Mouse (Mus musculus): Measurements from ENCODE around the gene Gspt2.
"Not testable (repeated sequence)": the region's sequence is repeated elsewhere in the genome, so short reads cannot be mapped to it uniquely, and the experiment has no call there.

Gene Gspt2

GRCm38 (mm10) chrX:94635961-94636563 is at the start of gene Gspt2:
Gene Gspt2, plus strand, starts transcription at chrX:94636069.
- Histone ChIP-seq H3K27me3 (ENCODE audit: insufficient read depth, low read length) (no peaks in the 10 kb centered on the region), H3K4me1 (replicated peaks; ENCODE audit: low read depth, low read length) (peaks cover 10% of the 10 kb centered on the region; the same call in 1 of the 2 replicates), H3K36me3 (ENCODE audit: insufficient read depth, low read length) (no peaks in the 10 kb centered on the region), H3K4me3 (replicated peaks; ENCODE audit: low read length) (peak within 1 kb of the TSS; percentile 86), H3K9me3 (ENCODE audit: low read length) (no peaks in the 10 kb centered on the region)
- TF ChIP-seq POU5F1 (IDR thresholded peaks at IDR 0.05; ENCODE audit: borderline replicate concordance, low read length) (no peak), CTCF (conservative IDR thresholded peaks at IDR 0.05; ENCODE audit: low read length) (no peak), NANOG (IDR thresholded peaks at IDR 0.05; ENCODE audit: borderline replicate concordance, low read length) (no peak)

- no peaks in the 10 kb centered on the region for H3K27me3 ChIP-seq (ENCODE audit: insufficient read depth, low read length)
- H3K9me3 ChIP-seq (ENCODE audit: low read length), result no peaks in the 10 kb centered on the region
- no peaks in the 10 kb centered on the region for H3K36me3 ChIP-seq (ENCODE audit: insufficient read depth, low read length)
- H3K4me1 ChIP-seq (replicated peaks; ENCODE audit: low read depth, low read length), result no peaks in the 10 kb centered on the region
- TF ChIP-seq CTCF (conservative IDR thresholded peaks at IDR 0.05; ENCODE audit: low read length) (no peak), NANOG (IDR thresholded peaks at IDR 0.05; ENCODE audit: borderline replicate concordance, low read length) (no peak), POU5F1 (IDR thresholded peaks at IDR 0.05; ENCODE audit: borderline replicate concordance, low read length) (no peak)
- H3K4me3 ChIP-seq (replicated peaks; ENCODE audit: low read length), result no peak overlapping the region
Measured at GRCm38 (mm10) chrX:94624835-94625803, 10.8 kb upstream of the Gspt2 start.

DNA sequence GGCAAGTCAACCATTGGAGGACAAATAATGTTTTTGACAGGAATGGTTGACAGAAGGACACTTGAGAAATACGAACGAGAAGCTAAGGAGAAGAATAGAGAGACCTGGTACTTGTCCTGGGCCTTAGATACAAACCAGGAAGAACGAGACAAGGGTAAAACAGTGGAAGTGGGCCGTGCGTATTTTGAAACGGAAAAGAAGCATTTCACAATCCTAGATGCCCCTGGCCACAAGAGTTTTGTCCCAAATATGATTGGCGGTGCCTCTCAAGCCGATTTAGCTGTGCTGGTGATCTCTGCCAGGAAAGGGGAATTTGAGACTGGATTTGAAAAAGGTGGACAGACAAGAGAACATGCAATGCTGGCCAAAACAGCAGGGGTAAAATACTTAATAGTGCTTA is 1.0 kb downstream of the Gspt2 start:
- Histone ChIP-seq H3K4me1 (replicated peaks; ENCODE audit: low read depth, low read length) (peaks cover 10% of the 10 kb centered on the region; the same call in 1 of the 2 replicates), H3K36me3 (ENCODE audit: insufficient read depth, low read length) (no peaks in the 10 kb centered on the region), H3K4me3 (replicated peaks; ENCODE audit: low read length) (peak overlapping the region; percentile 86), H3K27me3 (ENCODE audit: insufficient read depth, low read length) (no peaks in the 10 kb centered on the region), H3K9me3 (ENCODE audit: low read length) (no peaks in the 10 kb centered on the region)
- no peak for TF ChIP-seq CTCF (conservative IDR thresholded peaks at IDR 0.05; ENCODE audit: low read length)
- TF ChIP-seq NANOG (IDR thresholded peaks at IDR 0.05; ENCODE audit: borderline replicate concordance, low read length), result no peak
- TF ChIP-seq POU5F1 (IDR thresholded peaks at IDR 0.05; ENCODE audit: borderline replicate concordance, low read length), result no peak

- no peaks in the 10 kb centered on the region for H3K9me3 ChIP-seq (ENCODE audit: low read length)
- TF ChIP-seq CTCF (conservative IDR thresholded peaks at IDR 0.05; ENCODE audit: low read length), result no peak
- TF ChIP-seq POU5F1 (IDR thresholded peaks at IDR 0.05; ENCODE audit: borderline replicate concordance, low read length), result no peak
- TF ChIP-seq NANOG (IDR thresholded peaks at IDR 0.05; ENCODE audit: borderline replicate concordance, low read length), result no peak
- H3K4me1 ChIP-seq (replicated peaks; ENCODE audit: low read depth, low read length), result peaks cover 4% of the 10 kb centered on the region; the same call in 1 of the 2 replicates
- H3K36me3 ChIP-seq (ENCODE audit: insufficient read depth, low read length), result no peaks in the 10 kb centered on the region
- H3K27me3 ChIP-seq (ENCODE audit: insufficient read depth, low read length), result no peaks in the 10 kb centered on the region
- no peak overlapping the region for H3K4me3 ChIP-seq (replicated peaks; ENCODE audit: low read length)
Measured at GRCm38 (mm10) chrX:94648541-94648940, 12.7 kb downstream of the Gspt2 start.

GRCm38 (mm10) chrX:94657734-94658133 is 21.9 kb downstream of the Gspt2 start:
- no peaks in the 10 kb centered on the region for H3K9me3 ChIP-seq (ENCODE audit: low read length)
- H3K4me3 ChIP-seq (replicated peaks; ENCODE audit: low read length), result no peak overlapping the region
- TF ChIP-seq POU5F1 (IDR thresholded peaks at IDR 0.05; ENCODE audit: borderline replicate concordance, low read length) (no peak), CTCF (conservative IDR thresholded peaks at IDR 0.05; ENCODE audit: low read length) (no peak), NANOG (IDR thresholded peaks at IDR 0.05; ENCODE audit: borderline replicate concordance, low read length) (no peak)
- H3K36me3 ChIP-seq (ENCODE audit: insufficient read depth, low read length), result no peaks in the 10 kb centered on the region
- no peaks in the 10 kb centered on the region for H3K4me1 ChIP-seq (replicated peaks; ENCODE audit: low read depth, low read length)
- H3K27me3 ChIP-seq (ENCODE audit: insufficient read depth, low read length), result no peaks in the 10 kb centered on the region

- Histone ChIP-seq H3K9me3 (ENCODE audit: low read length) (no peaks in the 10 kb centered on the region), H3K27me3 (ENCODE audit: insufficient read depth, low read length) (no peaks in the 10 kb centered on the region), H3K4me1 (replicated peaks; ENCODE audit: low read depth, low read length) (no peaks in the 10 kb centered on the region), H3K36me3 (ENCODE audit: insufficient read depth, low read length) (no peaks in the 10 kb centered on the region), H3K4me3 (replicated peaks; ENCODE audit: low read length) (no peak overlapping the region)
- TF ChIP-seq CTCF (conservative IDR thresholded peaks at IDR 0.05; ENCODE audit: low read length) (no peak), POU5F1 (IDR thresholded peaks at IDR 0.05; ENCODE audit: borderline replicate concordance, low read length) (no peak), NANOG (IDR thresholded peaks at IDR 0.05; ENCODE audit: borderline replicate concordance, low read length) (no peak)
Measured at GRCm38 (mm10) chrX:94670814-94671213, 34.9 kb downstream of the Gspt2 start.

- no peak for TF ChIP-seq POU5F1 (IDR thresholded peaks at IDR 0.05; ENCODE audit: borderline replicate concordance, low read length)
- TF ChIP-seq CTCF (conservative IDR thresholded peaks at IDR 0.05; ENCODE audit: low read length), result peak; percentile 25
Measured at GRCm38 (mm10) chrX:94674977-94675376, 39.1 kb downstream of the Gspt2 start.

DNA sequence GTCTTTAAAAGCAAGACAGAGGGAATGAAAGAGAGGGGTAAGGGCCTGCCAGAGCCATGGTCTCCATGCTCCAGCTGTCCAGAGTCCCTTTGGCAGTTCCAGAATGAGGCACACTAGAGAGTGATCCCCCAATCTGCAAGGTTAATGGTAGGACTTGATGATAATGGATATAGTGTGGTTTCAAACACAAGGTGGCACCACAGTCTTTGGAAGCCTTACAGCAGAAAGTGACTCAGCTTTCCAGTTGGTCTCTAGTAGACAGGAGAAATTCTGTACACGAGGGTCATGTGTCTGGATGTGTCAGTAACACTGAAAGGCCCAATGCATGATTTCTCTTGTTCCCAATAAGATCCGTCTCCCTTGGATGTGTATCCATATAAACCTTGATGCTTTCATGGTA is 45.7 kb downstream of the Gspt2 start:
- not testable (repeated sequence) for H3K27me3 ChIP-seq (ENCODE audit: insufficient read depth, low read length); H3K4me1 ChIP-seq (replicated peaks; ENCODE audit: low read depth, low read length); H3K4me3 ChIP-seq (replicated peaks; ENCODE audit: low read length); H3K36me3 ChIP-seq (ENCODE audit: insufficient read depth, low read length); H3K9me3 ChIP-seq (ENCODE audit: low read length)

More at GRCm38 (mm10) chrX:94674977-94675376, 39.1 kb downstream of the Gspt2 start:
- Histone ChIP-seq H3K9me3 (ENCODE audit: low read length) (no peaks in the 10 kb centered on the region), H3K27me3 (ENCODE audit: insufficient read depth, low read length) (no peaks in the 10 kb centered on the region), H3K4me1 (replicated peaks; ENCODE audit: low read depth, low read length) (no peaks in the 10 kb centered on the region), H3K36me3 (ENCODE audit: insufficient read depth, low read length) (no peaks in the 10 kb centered on the region), H3K4me3 (replicated peaks; ENCODE audit: low read length) (no peak overlapping the region)

- not testable (repeated sequence) for H3K9me3 ChIP-seq (ENCODE audit: low read length); H3K27me3 ChIP-seq (ENCODE audit: insufficient read depth, low read length); H3K4me1 ChIP-seq (replicated peaks; ENCODE audit: low read depth, low read length); H3K4me3 ChIP-seq (replicated peaks; ENCODE audit: low read length); H3K36me3 ChIP-seq (ENCODE audit: insufficient read depth, low read length)
Measured at GRCm38 (mm10) chrX:94689593-94689992, 53.7 kb downstream of the Gspt2 start.
